Mouse (Mus musculus): ENCODE measurements around the gene Plekho2. TPM values are rescaled to one million over a fixed set of nuclear protein-coding genes. Genes with fewer than 3 reads are reported as not detected.

Plekho2 gene
- total RNA-seq, 2 experiments from 2014 or later: 13.2 to 17.6 TPM

DNA sequence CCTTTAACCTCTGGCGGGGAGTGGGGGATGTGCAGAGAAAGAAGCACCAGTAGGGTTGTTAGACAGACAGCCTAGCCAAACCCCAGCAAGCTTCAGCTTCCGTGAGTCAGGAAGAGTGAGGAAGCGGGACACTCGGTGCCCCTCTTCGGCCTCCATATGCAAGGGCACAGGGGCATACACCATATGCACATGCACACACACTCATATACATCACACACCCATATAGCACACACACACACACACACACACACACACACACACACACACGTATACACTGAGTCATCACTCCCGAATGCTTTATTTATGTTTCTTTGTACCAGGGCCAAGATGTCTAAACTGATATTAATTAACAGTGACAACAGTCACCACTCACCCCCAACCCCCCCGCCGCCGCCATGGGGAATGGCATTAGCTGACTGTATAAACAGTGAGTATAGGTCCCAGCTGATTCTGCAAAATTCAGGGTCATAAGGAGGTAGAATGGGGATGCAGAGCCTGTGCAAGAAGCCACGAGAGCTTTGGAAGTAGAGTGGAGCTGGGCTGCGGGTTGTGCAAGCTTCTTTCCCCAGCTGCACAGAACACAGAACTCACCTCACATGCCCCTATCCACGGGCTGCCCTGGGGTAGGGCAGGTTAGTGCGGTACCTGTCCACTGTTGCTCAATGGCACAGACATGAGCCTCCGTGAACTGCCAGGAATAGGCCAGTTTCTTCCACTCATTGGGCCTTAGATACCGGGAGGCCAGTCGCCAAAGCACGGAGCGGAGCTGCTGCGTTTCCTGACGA, 76.9 kb downstream of the Plekho2 start:
- intact Hi-C loops (cut with DNase I): no loop called here

More for the DNA sequence above, 76.9 kb downstream of the Plekho2 start:
- no peak for DNase-seq (ENCODE audit: low spot score in 2 of 2)

Other genes starting within 250 kb of the Plekho2 start
- 10 to 100 TPM; 26.8 to 33.3 TPM for gene Pdcd7, start 233.9 kb downstream of the Plekho2 start, total RNA-seq (2021)
- gene Ubap1l, start 219.0 kb downstream of the Plekho2 start, total RNA-seq (2021): 1 to 10 TPM; 1.3 to 4.5 TPM
- gene Kbtbd13, start 188.4 kb downstream of the Plekho2 start, total RNA-seq (2021): under 1 TPM; 0.17 to 0.18 TPM
- gene Rasl12, start 181.5 kb downstream of the Plekho2 start, total RNA-seq (2021): 1 to 10 TPM; 3.4 to 3.5 TPM
- not detected for gene Slc51b, start 157.1 kb downstream of the Plekho2 start, total RNA-seq (2021)
- 10 to 100 TPM; 16.6 to 19.0 TPM for gene Mtfmt, start 144.3 kb downstream of the Plekho2 start, total RNA-seq (2021)
- 10 to 100 TPM; 27.4 to 30.8 TPM for gene Spg21, start 119.1 kb downstream of the Plekho2 start, total RNA-seq (2021)
- 1 to 10 TPM; 3.1 to 3.4 TPM for gene Ankdd1a, start 59.8 kb downstream of the Plekho2 start, total RNA-seq (2021)
- gene Pif1, start 7.1 kb upstream of the Plekho2 start, total RNA-seq (2021): under 1 TPM; 0.39 to 0.50 TPM
- gene Rbpms2, start 49.6 kb upstream of the Plekho2 start, total RNA-seq (2021): 1 to 10 TPM; 1.8 to 2.9 TPM
- gene Oaz2, start 88.0 kb upstream of the Plekho2 start, total RNA-seq (2021): 100 to 1,000 TPM; 228 to 236 TPM
- 10 to 100 TPM; 45.2 to 53.4 TPM for gene Zfp609, start 247.5 kb upstream of the Plekho2 start, total RNA-seq (2021)